Mouse (Mus musculus) T-helper 17 cell (primary cell): ENCODE results near the gene Gnb1.

Experiments
- in situ Hi-C, 2 experiments: fragments of 300-600 bp; cut with MboI, MseI; formaldehyde crosslinking; loops; 1 replicate in 1 of 2; 2 replicates in 1 of 2; pipeline ENCODE4 v1.15.1; 2025; ENCODE audit warnings: high pct_unique_total_duplicates in 2 of 2

Gene Gnb1

GRCm38 (mm10) chr4:155603801-155604200, 112.6 kb downstream of the Gnb1 start:
- in situ Hi-C loops, result no loop called here

- in situ Hi-C loops, result no loop called here
These were observed 114.0 kb downstream of the Gnb1 start for GRCm38 (mm10) chr4:155605132-155605531.

- in situ Hi-C loops, result no loop called here
These were observed 115.7 kb downstream of the Gnb1 start for GRCm38 (mm10) chr4:155606825-155607224.
